Mouse (Mus musculus): ENCODE measurements around the gene Pih1d1. TPM values are rescaled to one million over a fixed set of nuclear protein-coding genes. Genes with fewer than 3 reads are reported as not detected.
"Not testable (repeated sequence)": the region's sequence is repeated elsewhere in the genome, so short reads cannot be mapped to it uniquely, and the experiment has no call there.

The Pih1d1 gene
- total RNA-seq, 1 experiment: 70.2 TPM

DNA sequence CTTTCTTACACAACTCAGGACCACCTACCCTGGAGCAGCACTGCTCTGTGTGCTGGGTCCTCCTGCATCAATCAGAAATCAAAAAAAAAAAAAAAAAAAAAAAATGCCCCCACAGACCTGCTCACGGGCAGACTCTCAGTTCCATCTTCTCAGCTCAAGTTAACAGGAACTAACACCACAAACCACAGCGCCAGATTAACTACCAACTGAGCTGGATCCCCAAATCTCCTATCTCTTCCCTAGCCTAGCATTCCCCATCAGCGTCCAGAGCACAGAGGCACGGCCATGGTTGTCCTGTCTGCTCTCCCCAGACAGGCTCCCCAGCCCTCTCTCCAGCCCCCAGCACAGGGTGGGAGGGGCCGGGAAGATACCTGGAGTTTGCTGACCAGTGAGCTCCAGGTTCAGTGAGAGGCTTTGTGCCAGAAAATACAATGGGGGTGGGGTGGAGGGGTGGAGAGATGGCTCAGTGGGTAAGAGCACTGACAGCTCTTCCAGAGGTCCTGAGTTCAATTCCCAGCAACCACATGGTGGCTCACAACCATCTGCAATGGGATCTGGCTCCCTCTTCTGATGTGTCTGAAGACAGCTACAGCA, 47.0 kb upstream of the Pih1d1 start:
- peak overlapping the region; percentile 50; the same call in 1 of the 2 replicates for H3K9ac ChIP-seq (ENCODE audit: insufficient read depth, low read depth, low read length, poor library complexity, severe bottlenecking)
- in situ Hi-C loops (cut with MboI; ENCODE audit: low sequenced_read_pairs in 2 of 2, unreplicated experiment in 2 of 2): no loop called here
- DNase-seq (ENCODE audit: low read depth, low spot score): no peak
- peaks cover 4 to 28% of the 10 kb centered on the region in 2 experiments; a peak in 3 of 4 replicates for H3K4me1 ChIP-seq (ENCODE audit: control insufficient read depth in 2 of 2, insufficient read depth in 2 of 2, low read length in 2 of 2, poor library complexity in 1 of 2)
- TF ChIP-seq HCFC1 (IDR thresholded peaks at IDR 0.05; ENCODE audit: borderline replicate concordance, insufficient read depth, low read length): no peak
- TF ChIP-seq CHD2 (IDR thresholded peaks at IDR 0.05; ENCODE audit: low read depth, low read length): no peak
- no peak for TF ChIP-seq MAFK (IDR thresholded peaks at IDR 0.05; ENCODE audit: insufficient read depth, low read depth, low read length)
- no peaks in the 10 kb centered on the region for H3K36me3 ChIP-seq (ENCODE audit: control insufficient read depth, insufficient read depth, low read length, poor library complexity, severe bottlenecking)
- H3K9me3 ChIP-seq (ENCODE audit: control insufficient read depth, insufficient read depth, low read depth, low read length): no peaks in the 10 kb centered on the region
- H3K4me3 ChIP-seq (ENCODE audit: insufficient read depth in 1 of 2, low read depth in 1 of 2, low read length in 2 of 2, poor library complexity in 1 of 2, severe bottlenecking in 1 of 2): no peak overlapping the region
- peak overlapping the region; percentile 18; the same call in 1 of the 2 replicates for H3K27ac ChIP-seq (ENCODE audit: insufficient read depth, low read depth, low read length, poor library complexity, severe bottlenecking)

DNA sequence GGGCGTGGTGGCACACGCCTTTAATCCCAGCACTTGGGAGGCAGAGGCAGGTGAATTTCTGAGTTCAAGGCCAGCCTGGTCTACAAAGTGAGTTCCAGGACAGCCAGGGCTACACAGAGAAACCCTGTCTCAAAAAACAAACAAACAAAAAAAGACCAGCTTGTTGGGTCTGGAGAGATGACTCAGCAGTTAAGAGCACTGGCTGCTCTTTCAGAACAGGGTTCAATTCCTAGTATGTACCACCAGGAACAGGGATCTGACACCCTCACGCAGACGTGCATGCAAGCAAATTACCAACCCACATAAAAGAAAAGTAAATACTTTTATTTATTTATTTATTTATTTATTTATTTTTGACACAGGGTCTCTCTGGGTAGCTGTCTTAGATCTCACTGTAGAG, 44.0 kb upstream of the Pih1d1 start:
- H3K36me3 ChIP-seq (ENCODE audit: control insufficient read depth, insufficient read depth, low read length, poor library complexity, severe bottlenecking); H3K9me3 ChIP-seq (ENCODE audit: control insufficient read depth, insufficient read depth, low read depth, low read length); DNase-seq (ENCODE audit: low read depth, low spot score); H3K4me3 ChIP-seq (ENCODE audit: insufficient read depth in 1 of 2, low read depth in 1 of 2, low read length in 2 of 2, poor library complexity in 1 of 2, severe bottlenecking in 1 of 2); in situ Hi-C loops (cut with MboI; ENCODE audit: low sequenced_read_pairs in 2 of 2, unreplicated experiment in 2 of 2); H3K9ac ChIP-seq (ENCODE audit: insufficient read depth, low read depth, low read length, poor library complexity, severe bottlenecking); H3K27ac ChIP-seq (ENCODE audit: insufficient read depth, low read depth, low read length, poor library complexity, severe bottlenecking): not testable (repeated sequence)
- H3K4me1 ChIP-seq (ENCODE audit: control insufficient read depth in 2 of 2, insufficient read depth in 2 of 2, low read length in 2 of 2, poor library complexity in 1 of 2): peaks cover 4 to 28% of the 10 kb centered on the region in 2 experiments; a peak in 3 of 4 replicates
- TF ChIP-seq MAFK (IDR thresholded peaks at IDR 0.05; ENCODE audit: insufficient read depth, low read depth, low read length) (peak; percentile 84), ZNF384 (IDR thresholded peaks at IDR 0.05; ENCODE audit: low read depth, low read length) (0 out of 2 replicates have a peak, but pooled peaks have one; percentile 11)

DNA sequence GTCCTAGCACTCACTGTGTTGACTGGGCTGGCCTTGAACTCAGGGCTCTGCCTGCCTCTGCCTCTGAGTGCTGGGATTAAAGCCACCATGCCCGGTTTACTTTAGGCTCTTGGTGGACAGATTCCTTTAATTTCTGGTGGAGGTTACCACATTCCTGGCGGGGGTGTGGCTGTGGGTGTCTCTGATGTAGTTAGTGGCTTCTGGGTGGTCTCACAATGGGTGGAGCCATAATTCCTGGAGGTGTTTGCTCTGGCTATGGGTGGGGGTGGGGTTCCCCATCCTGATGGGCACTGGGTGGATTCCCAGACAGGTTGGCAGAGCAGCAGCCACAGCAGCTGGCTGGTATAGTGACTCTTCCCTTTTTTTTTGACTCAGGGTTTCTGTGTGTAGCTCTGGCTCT, 42.2 kb upstream of the Pih1d1 start:
- in situ Hi-C loops (cut with MboI; ENCODE audit: low sequenced_read_pairs in 2 of 2, unreplicated experiment in 2 of 2): no loop called here
- peak; percentile 61 for DNase-seq (ENCODE audit: low read depth, low spot score)

DNA sequence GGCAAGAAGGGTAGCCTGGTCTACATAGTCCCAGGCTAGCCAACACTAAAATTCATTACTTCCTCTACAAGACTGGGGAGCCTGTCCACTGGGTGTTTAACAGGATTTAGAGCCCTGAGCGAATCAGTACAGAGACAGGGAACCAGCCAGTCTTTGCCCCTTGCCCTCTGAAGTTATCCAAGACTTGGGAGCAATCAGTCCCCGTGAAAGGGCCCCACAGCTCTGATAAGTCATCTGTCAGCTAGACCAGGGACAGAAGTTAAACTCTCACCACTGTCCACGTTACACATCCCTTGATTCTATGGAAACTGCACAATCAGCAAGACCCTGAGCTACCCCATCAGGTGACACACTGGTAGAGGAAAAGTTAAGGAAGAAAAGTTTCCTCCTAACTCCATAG, 41.6 kb upstream of the Pih1d1 start:
- H3K4me1 ChIP-seq (ENCODE audit: control insufficient read depth in 2 of 2, insufficient read depth in 2 of 2, low read length in 2 of 2, poor library complexity in 1 of 2): peaks cover 1 to 20% of the 10 kb centered on the region in 2 experiments; a peak in 2 of 4 replicates
- H3K9ac ChIP-seq (ENCODE audit: insufficient read depth, low read depth, low read length, poor library complexity, severe bottlenecking): no peak overlapping the region
- H3K36me3 ChIP-seq (ENCODE audit: control insufficient read depth, insufficient read depth, low read length, poor library complexity, severe bottlenecking): peaks cover under 1% of the 10 kb centered on the region; the same call in 1 of the 2 replicates
- H3K9me3 ChIP-seq (ENCODE audit: control insufficient read depth, insufficient read depth, low read depth, low read length): no peaks in the 10 kb centered on the region
- DNase-seq (ENCODE audit: low read depth, low spot score): no peak
- no peak overlapping the region for H3K4me3 ChIP-seq (ENCODE audit: insufficient read depth in 1 of 2, low read depth in 1 of 2, low read length in 2 of 2, poor library complexity in 1 of 2, severe bottlenecking in 1 of 2)
- peak overlapping the region; percentile 64 for H3K27ac ChIP-seq (ENCODE audit: insufficient read depth, low read depth, low read length, poor library complexity, severe bottlenecking)
- TF ChIP-seq CHD2 (IDR thresholded peaks at IDR 0.05; ENCODE audit: low read depth, low read length): no peak
- no peak for TF ChIP-seq HCFC1 (IDR thresholded peaks at IDR 0.05; ENCODE audit: borderline replicate concordance, insufficient read depth, low read length)
- TF ChIP-seq ZC3H11A (IDR thresholded peaks at IDR 0.05; ENCODE audit: borderline replicate concordance, low read depth, low read length): no peak
- no peak for TF ChIP-seq ZNF384 (IDR thresholded peaks at IDR 0.05; ENCODE audit: low read depth, low read length)
- TF ChIP-seq MAFK (IDR thresholded peaks at IDR 0.05; ENCODE audit: insufficient read depth, low read depth, low read length): no peak
- in situ Hi-C loops (cut with MboI; ENCODE audit: low sequenced_read_pairs in 2 of 2, unreplicated experiment in 2 of 2): no loop called here

More for the DNA sequence above, 42.2 kb upstream of the Pih1d1 start:
- peak overlapping the region; percentile 64; the same call in 1 of the 2 replicates for H3K27ac ChIP-seq (ENCODE audit: insufficient read depth, low read depth, low read length, poor library complexity, severe bottlenecking)
- peaks cover 1 to 22% of the 10 kb centered on the region in 2 experiments; a peak in 2 of 4 replicates for H3K4me1 ChIP-seq (ENCODE audit: control insufficient read depth in 2 of 2, insufficient read depth in 2 of 2, low read length in 2 of 2, poor library complexity in 1 of 2)
- TF ChIP-seq ZNF384 (IDR thresholded peaks at IDR 0.05; ENCODE audit: low read depth, low read length) (no peak), ZC3H11A (IDR thresholded peaks at IDR 0.05; ENCODE audit: borderline replicate concordance, low read depth, low read length) (no peak), MAFK (IDR thresholded peaks at IDR 0.05; ENCODE audit: insufficient read depth, low read depth, low read length) (no peak), CHD2 (IDR thresholded peaks at IDR 0.05; ENCODE audit: low read depth, low read length) (no peak), HCFC1 (IDR thresholded peaks at IDR 0.05; ENCODE audit: borderline replicate concordance, insufficient read depth, low read length) (no peak)
- no peaks in the 10 kb centered on the region for H3K9me3 ChIP-seq (ENCODE audit: control insufficient read depth, insufficient read depth, low read depth, low read length)
- no peak overlapping the region for H3K9ac ChIP-seq (ENCODE audit: insufficient read depth, low read depth, low read length, poor library complexity, severe bottlenecking)
- no peak overlapping the region for H3K4me3 ChIP-seq (ENCODE audit: insufficient read depth in 1 of 2, low read depth in 1 of 2, low read length in 2 of 2, poor library complexity in 1 of 2, severe bottlenecking in 1 of 2)
- no peaks in the 10 kb centered on the region for H3K36me3 ChIP-seq (ENCODE audit: control insufficient read depth, insufficient read depth, low read length, poor library complexity, severe bottlenecking)
